Mouse (Mus musculus) hindbrain, embryonic 12.5 days (tissue): Measurements from ENCODE around the gene Kmo. TPM values are rescaled to one million over a fixed set of nuclear protein-coding genes. Genes with fewer than 3 reads are reported as not detected.

Experiments used
- ATAC-seq: fragments of 200-750 bp; cut with Nextera tagmentation; 2 replicates; pipeline ENCODE4 v1.8.0; 2017; ENCODE audit warnings: moderate TSS enrichment; ENCODE audit not compliant: low FRiP score
- H3K27ac ChIP-seq: fragments of 300-500 bp; sonication (generic); 2 replicates; pipeline ENCODE4 v1.5.1; 2016; ENCODE audit warnings: mild to moderate bottlenecking
- H3K27me3 ChIP-seq: fragments of 300-500 bp; sonication (generic); 2 replicates; pipeline ENCODE4 v1.6.1; 2016; ENCODE audit warnings: mild to moderate bottlenecking
- H3K36me3 ChIP-seq: fragments of 300-500 bp; sonication (generic); 2 replicates; pipeline ENCODE4 v1.6.1; 2016; ENCODE audit warnings: mild to moderate bottlenecking
- H3K4me1 ChIP-seq: fragments of 300-500 bp; sonication (generic); 2 replicates; pipeline ENCODE4 v1.6.1; 2016
- H3K4me2 ChIP-seq: fragments of 300-500 bp; sonication (generic); replicated peaks from 2 replicates; pipeline ENCODE4 v1.6.1; 2016; ENCODE audit warnings: mild to moderate bottlenecking
- H3K4me3 ChIP-seq: fragments of 300-500 bp; sonication (generic); 2 replicates; pipeline ENCODE4 v1.5.1; 2016; ENCODE audit warnings: mild to moderate bottlenecking
- H3K9ac ChIP-seq: fragments of 300-500 bp; sonication (generic); 2 replicates; pipeline ENCODE4 v1.6.1; 2016; ENCODE audit warnings: mild to moderate bottlenecking, moderate library complexity
- H3K9me3 ChIP-seq: fragments of 300-500 bp; sonication (generic); replicated peaks from 2 replicates; pipeline ENCODE4 v1.6.1; 2016; ENCODE audit warnings: mild to moderate bottlenecking
- WGBS: fragments of 180-500 bp; shearing (Covaris S2); methylation state at CpG from one replicate; pipeline ENCODE4 v1.1.7; 2016; 5-methylcytosine and 5-hydroxymethylcytosine counted together
- polyA plus RNA-seq: library from polyadenylated mRNA; unstranded; fragments of >200 nt; fragmentation: Nextera tagmentation; extraction: Ambion mirVana; gene quantifications from 2 replicates; pipeline ENCODE4 v1.2.1, GENCODE M21; 2016

Gene Kmo
- polyA plus RNA-seq, 1 experiment from 2014 or later = not detected

- Histone ChIP-seq H3K27ac (no peak overlapping the region), H3K36me3 (peaks cover 73% of the 10 kb centered on the region), H3K9me3 (no peaks in the 10 kb centered on the region), H3K9ac (no peak overlapping the region), H3K4me3 (no peak overlapping the region), H3K4me1 (no peaks in the 10 kb centered on the region), H3K27me3 (no peaks in the 10 kb centered on the region), H3K4me2 (no peak overlapping the region)
- WGBS = 90% methylated on average over 18 of the region's 18 CpGs
- no peak for ATAC-seq
Observed at GRCm38 (mm10) chr1:175607838-175608585, 12.2 kb upstream of the Kmo start.

GRCm38 (mm10) chr1:175608708-175609107 is 11.5 kb upstream of the Kmo start:
- Histone ChIP-seq H3K36me3 (peaks cover 73% of the 10 kb centered on the region), H3K4me3 (no peak overlapping the region), H3K4me2 (no peak overlapping the region), H3K27me3 (no peaks in the 10 kb centered on the region), H3K9ac (no peak overlapping the region), H3K27ac (no peak overlapping the region), H3K9me3 (no peaks in the 10 kb centered on the region), H3K4me1 (no peaks in the 10 kb centered on the region)
- 91% methylated on average over 3 of the region's 3 CpGs for WGBS
- ATAC-seq = no peak

DNA sequence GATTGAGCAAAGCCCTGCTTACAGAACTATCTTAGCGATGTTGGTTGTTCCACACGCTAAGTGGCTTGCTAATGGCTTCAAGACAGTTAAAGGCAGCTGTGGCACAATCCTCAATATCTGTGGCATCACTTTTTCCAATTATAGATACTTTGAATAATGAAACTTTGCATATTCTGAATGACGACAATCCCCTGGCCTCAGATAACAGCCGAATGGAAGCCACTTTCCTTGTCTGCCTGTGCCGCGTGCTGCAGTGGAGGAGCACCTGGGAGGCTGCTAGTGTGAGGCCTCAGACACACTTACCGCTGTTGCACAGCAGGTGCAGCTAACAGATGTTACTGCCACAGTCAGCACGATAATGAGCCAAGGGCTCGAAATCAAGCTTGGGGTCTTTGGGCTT is 5.2 kb upstream of the Kmo start:
- H3K4me1 ChIP-seq = no peaks in the 10 kb centered on the region
- no peak overlapping the region for H3K9ac ChIP-seq
- no peaks in the 10 kb centered on the region for H3K27me3 ChIP-seq
- H3K36me3 ChIP-seq = peaks cover 55% of the 10 kb centered on the region
- no peak overlapping the region for H3K27ac ChIP-seq
- 93% methylated on average over 9 of the region's 9 CpGs for WGBS
- ATAC-seq = no peak
- H3K4me2 ChIP-seq = no peak overlapping the region
- no peaks in the 10 kb centered on the region for H3K9me3 ChIP-seq
- no peak overlapping the region for H3K4me3 ChIP-seq

DNA sequence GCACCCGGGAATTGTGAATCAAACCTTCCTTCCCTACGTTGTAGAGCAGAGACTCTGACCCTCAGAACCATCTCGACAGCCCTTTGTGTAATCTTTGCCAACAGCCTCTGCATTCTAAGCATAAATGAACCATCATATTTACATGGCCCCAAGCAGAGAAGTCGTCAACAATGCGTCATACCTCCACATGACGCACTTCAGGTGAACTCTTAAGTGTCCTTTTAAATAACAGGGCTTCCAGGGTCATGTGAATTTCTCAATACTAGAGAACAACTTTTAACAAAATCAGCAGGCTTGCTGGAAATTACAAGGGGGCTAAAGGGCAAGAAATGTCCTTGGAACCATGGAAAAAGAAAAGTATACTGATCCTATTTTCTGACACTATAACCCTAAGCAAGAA is 3.5 kb downstream of the Kmo start:
- Histone ChIP-seq H3K4me3 (no peak overlapping the region), H3K4me1 (peaks cover 13% of the 10 kb centered on the region), H3K27ac (no peak overlapping the region), H3K27me3 (no peaks in the 10 kb centered on the region), H3K36me3 (peaks cover 3% of the 10 kb centered on the region; the same call in 1 of the 2 replicates), H3K4me2 (no peak overlapping the region), H3K9ac (no peak overlapping the region), H3K9me3 (no peaks in the 10 kb centered on the region)
- WGBS = 87% methylated on average over 6 of the region's 6 CpGs
- ATAC-seq = no peak

DNA sequence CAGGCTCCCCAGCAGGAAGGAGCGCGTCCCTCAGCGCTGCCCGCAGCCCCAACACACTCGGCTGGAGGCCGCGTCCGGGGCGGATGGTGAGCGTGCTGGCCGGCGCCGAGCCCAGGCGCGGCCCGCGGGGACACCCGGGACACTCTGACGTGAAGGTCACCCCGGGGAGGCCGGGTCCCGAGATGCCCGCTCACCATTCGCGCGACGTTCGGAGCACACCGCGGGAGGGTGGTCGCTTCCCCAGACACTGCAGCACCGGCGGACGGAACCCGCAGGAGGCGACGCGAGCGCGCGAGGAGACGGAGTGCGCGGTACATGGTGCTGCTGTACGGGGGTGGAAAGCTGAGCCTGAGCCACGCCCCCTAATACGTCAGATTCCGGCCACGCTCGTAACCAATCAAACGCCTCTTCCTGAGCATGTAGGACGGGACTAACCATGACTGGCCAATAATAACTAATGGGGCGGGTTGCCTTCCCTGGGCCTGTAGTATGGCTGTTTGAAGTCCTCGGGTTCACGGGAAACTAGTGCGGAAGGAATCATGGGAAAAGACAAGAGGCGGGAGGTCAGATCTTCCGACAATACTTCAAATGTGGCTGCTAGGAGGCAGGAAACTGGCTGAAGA is 5.2 kb downstream of the Kmo start, which contains the start of gene Fh1:
Gene Fh1, minus strand, starts transcription at position 379 of the 623 bp plus-strand sequence.
- Histone ChIP-seq H3K27ac (peak within 1 kb of the TSS; percentile 84), H3K27me3 (no peaks in the 10 kb centered on the region), H3K4me1 (peaks cover 13% of the 10 kb centered on the region), H3K9me3 (no peaks in the 10 kb centered on the region), H3K4me2 (peak within 1 kb of the TSS; percentile 87), H3K4me3 (peak within 1 kb of the TSS; percentile 91), H3K9ac (peak within 1 kb of the TSS; percentile 98), H3K36me3 (0 out of 2 replicates have a peak, but pooled peaks cover 3% of the 10 kb centered on the region)
- peak; percentile 100 for ATAC-seq
- under 1% methylated on average over 58 of the region's 58 CpGs for WGBS

DNA sequence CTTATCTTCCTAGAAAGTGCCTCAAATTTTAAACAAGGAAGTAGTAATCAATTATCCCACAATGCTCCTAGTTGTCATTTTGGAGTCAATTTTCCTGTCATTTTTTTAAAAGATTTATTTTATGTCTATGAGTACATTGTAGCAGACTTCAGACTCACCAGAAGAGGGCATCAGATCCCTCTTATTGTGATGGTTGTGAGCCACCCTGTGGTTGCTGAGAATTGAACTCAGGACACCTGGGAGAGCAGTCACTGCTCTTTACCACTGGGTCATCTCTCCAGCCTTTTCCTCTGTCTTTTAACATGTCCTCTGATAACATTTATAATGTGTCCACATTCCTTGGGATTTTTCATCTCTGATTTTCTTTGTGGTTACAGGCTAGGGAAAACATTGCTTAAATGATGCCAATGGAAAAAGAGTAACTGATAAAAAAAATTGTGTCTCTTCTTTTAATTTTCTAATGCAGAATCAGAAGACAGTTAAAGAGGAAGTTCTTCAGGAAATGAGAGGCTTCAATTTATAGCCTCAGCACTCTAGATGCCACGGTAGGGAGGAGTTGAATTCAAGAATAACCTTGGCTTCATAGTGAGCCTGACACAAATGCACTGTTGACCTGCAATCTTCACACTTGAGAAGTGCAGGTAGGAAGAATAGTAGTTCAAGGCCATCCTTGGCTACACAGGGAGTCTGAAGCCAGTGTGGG is 6.0 kb downstream of the Kmo start:
- peaks cover 13% of the 10 kb centered on the region for H3K4me1 ChIP-seq
- ATAC-seq = peak; percentile 57
- 0 out of 2 replicates have a peak, but pooled peaks cover 3% of the 10 kb centered on the region for H3K36me3 ChIP-seq
- H3K27me3 ChIP-seq = no peaks in the 10 kb centered on the region
- no peak overlapping the region for H3K9ac ChIP-seq
- H3K27ac ChIP-seq = 0 out of 2 replicates have a peak overlapping the region, but pooled peaks have one; percentile 2
- 95% methylated on average over 1 of the region's 1 CpGs for WGBS
- H3K4me3 ChIP-seq = peak overlapping the region; percentile 91
- peak overlapping the region; percentile 51 for H3K4me2 ChIP-seq
- H3K9me3 ChIP-seq = no peaks in the 10 kb centered on the region

DNA sequence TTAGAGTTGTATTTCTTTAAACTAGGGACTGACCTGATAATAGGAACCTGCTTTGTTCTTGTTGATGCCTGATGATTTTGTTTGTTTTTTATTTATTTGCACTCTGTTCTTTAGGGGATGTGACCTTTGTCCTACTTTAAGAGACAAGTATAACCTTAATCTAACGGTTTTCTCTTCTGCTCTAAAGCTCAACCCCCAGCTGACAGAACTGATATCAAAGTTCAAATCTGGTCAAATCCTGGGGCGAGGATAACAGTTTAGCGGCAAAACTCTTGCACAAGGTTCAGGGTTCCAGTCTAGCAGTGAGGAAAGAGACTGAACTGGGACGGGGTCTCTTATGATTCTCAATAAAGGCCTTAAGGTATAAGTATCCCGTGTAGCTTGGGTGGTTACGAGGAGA is 9.1 kb downstream of the Kmo start:
- Histone ChIP-seq H3K4me3 (no peak overlapping the region), H3K27me3 (no peaks in the 10 kb centered on the region), H3K4me2 (no peak overlapping the region), H3K9me3 (no peaks in the 10 kb centered on the region), H3K4me1 (peaks cover 7% of the 10 kb centered on the region), H3K9ac (no peak overlapping the region), H3K36me3 (no peaks in the 10 kb centered on the region), H3K27ac (no peak overlapping the region)
- no peak for ATAC-seq
- WGBS = 91% methylated on average over 6 of the region's 6 CpGs

- no peak for ATAC-seq
- H3K9me3 ChIP-seq = no peaks in the 10 kb centered on the region
- no peak overlapping the region for H3K27ac ChIP-seq
- H3K27me3 ChIP-seq = no peaks in the 10 kb centered on the region
- no peak overlapping the region for H3K4me3 ChIP-seq
- no peak overlapping the region for H3K4me2 ChIP-seq
- WGBS = 87% methylated on average over 5 of the region's 5 CpGs
- H3K36me3 ChIP-seq = no peaks in the 10 kb centered on the region
- H3K4me1 ChIP-seq = no peaks in the 10 kb centered on the region
- no peak overlapping the region for H3K9ac ChIP-seq
Observed at GRCm38 (mm10) chr1:175630345-175630744, 10.2 kb downstream of the Kmo start.

GRCm38 (mm10) chr1:175631080-175631479 is 10.9 kb downstream of the Kmo start:
- Histone ChIP-seq H3K9ac (no peak overlapping the region), H3K4me2 (no peak overlapping the region), H3K27me3 (no peaks in the 10 kb centered on the region), H3K4me1 (no peaks in the 10 kb centered on the region), H3K27ac (no peak overlapping the region), H3K9me3 (no peaks in the 10 kb centered on the region), H3K36me3 (no peaks in the 10 kb centered on the region), H3K4me3 (no peak overlapping the region)
- WGBS = 91% methylated on average over 3 of the region's 3 CpGs
- no peak for ATAC-seq

DNA sequence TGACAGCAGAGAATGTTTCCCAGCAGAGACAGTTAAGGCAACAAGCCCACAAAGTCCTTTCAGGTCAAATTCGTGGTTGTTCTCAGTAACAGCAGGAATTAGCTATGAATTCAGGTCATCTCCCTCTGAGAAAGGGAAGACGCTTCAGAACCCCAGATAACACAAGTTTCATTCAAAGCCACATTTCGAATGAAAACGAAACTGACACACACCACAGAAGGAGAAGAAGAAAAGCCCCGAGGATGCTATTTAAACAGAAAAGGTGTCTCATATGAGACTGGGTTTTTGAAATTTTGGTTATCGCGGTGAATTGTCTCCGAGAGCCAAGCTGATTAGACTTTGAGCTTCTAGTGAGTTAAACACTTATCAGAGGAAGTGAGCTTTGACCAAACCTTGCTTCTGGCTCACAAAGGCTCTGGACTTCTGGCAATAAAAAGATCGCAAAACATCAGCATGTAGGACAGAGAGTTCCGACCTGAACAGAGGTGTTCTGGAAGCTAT is 11.6 kb downstream of the Kmo start:
- Histone ChIP-seq H3K9ac (no peak overlapping the region), H3K4me3 (no peak overlapping the region), H3K36me3 (no peaks in the 10 kb centered on the region), H3K27ac (no peak overlapping the region), H3K9me3 (no peaks in the 10 kb centered on the region), H3K4me2 (no peak overlapping the region), H3K27me3 (no peaks in the 10 kb centered on the region), H3K4me1 (no peaks in the 10 kb centered on the region)
- WGBS = 87% methylated on average over 10 of the region's 10 CpGs
- ATAC-seq = no peak

DNA sequence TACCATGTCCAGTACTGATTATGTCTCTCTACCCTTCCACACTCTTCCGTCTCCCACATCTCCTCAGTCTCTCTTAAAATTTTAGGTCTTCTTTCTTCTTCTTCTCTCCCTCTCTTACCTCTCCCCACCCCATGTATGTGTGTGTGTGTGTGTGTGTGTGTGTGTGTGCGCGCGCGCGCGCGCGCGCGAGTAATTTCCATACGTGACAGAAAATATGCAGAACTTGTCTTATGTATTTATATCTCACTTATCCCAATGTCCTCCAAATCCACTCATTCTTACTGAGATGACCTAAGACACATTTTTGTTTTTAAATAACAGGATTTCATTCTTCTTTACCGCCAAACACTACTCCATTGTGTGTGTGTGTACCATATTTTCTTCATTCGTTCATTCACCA is 12.3 kb downstream of the Kmo start:
- no peaks in the 10 kb centered on the region for H3K4me1 ChIP-seq

DNA sequence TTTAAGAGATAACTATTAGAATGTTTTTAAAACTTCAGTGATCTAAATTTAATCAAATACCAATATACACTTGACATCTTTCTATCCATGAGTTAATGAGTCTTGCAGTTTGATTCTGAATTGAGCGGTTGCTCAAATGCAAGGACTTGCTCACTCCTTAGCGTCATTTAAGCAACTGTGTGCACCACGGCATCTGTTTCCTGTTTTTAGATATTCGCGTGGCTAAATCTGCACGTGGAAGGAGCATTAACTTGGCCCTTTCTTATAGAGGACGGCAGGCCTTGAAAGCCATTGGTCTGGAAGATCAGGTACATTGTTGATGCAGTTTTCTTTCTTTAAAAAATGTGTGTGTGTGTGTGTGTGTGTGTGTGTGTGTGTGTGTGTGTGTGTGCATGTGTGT is 17.5 kb downstream of the Kmo start:
- Histone ChIP-seq H3K4me1 (no peaks in the 10 kb centered on the region), H3K27me3 (no peaks in the 10 kb centered on the region), H3K4me3 (no peak overlapping the region), H3K36me3 (no peaks in the 10 kb centered on the region), H3K9me3 (no peaks in the 10 kb centered on the region), H3K4me2 (no peak overlapping the region), H3K9ac (no peak overlapping the region), H3K27ac (no peak overlapping the region)
- WGBS = 76% methylated on average over 7 of the region's 7 CpGs
- no peak for ATAC-seq

More for the DNA sequence above, 12.3 kb downstream of the Kmo start:
- 93% methylated on average over 12 of the region's 14 CpGs for WGBS
- no peak for ATAC-seq
- no peak overlapping the region for H3K4me2 ChIP-seq
- no peaks in the 10 kb centered on the region for H3K36me3 ChIP-seq
- no peak overlapping the region for H3K9ac ChIP-seq
- no peak overlapping the region for H3K4me3 ChIP-seq
- H3K27ac ChIP-seq = no peak overlapping the region
- H3K27me3 ChIP-seq = no peaks in the 10 kb centered on the region
- no peaks in the 10 kb centered on the region for H3K9me3 ChIP-seq
